Comparison of ENCODE assay signal across 8 mouse cellular contexts in genomic region chr8:122459218-122459900, GRCm38 (mm10). TPM values are rescaled to one million over a fixed set of nuclear protein-coding genes. Genes with fewer than 3 reads are reported as not detected.
DNase-seq lines count a peak whose midpoint lies in the region; ATAC-seq and TF ChIP-seq lines count a peak whose summit lies in the region.
"Had no signal": no experiment of that assay in that cellular context is flagged by ENCODE, and none has a peak within 500 bp of the region (broad histone marks: within the 10 kb centered on the region; RNA-seq: fewer than 3 reads in every experiment).

No protein-coding gene starts in this region.

- H3K9ac ChIP-seq in intestine, postnatal 0 days (ENCODE audit: low read depth, low read length), result no peak overlapping the region
- H3K9ac ChIP-seq in intestine, embryonic 15.5 days, result no peak overlapping the region
- H3K9ac ChIP-seq in embryonic facial prominence, embryonic 14.5 days (ENCODE audit: low read depth, low read length), result no peak overlapping the region
- H3K9ac ChIP-seq in forebrain, embryonic 14.5 days (ENCODE audit: low read length), result no peak overlapping the region

- H3K4me2 ChIP-seq in intestine, postnatal 0 days (replicated peaks; ENCODE audit: low read depth), result no peak overlapping the region
- no peak overlapping the region for H3K4me2 ChIP-seq in intestine, embryonic 15.5 days (replicated peaks)
- H3K4me2 ChIP-seq in embryonic facial prominence, embryonic 14.5 days (ENCODE audit: low read depth, low read length), result 0 out of 2 replicates have a peak overlapping the region, but pooled peaks have one; percentile 57
- no peak overlapping the region for H3K4me2 ChIP-seq in forebrain, embryonic 14.5 days (ENCODE audit: low read length)

- H3K4me3 ChIP-seq in intestine, postnatal 0 days (ENCODE audit: low read depth, low read length), result no peak overlapping the region
- H3K4me3 ChIP-seq in intestine, embryonic 15.5 days (replicated peaks), result no peak overlapping the region
- H3K4me3 ChIP-seq in testis, adult 2 months (ENCODE audit: control insufficient read depth, low read depth, low read length), result no peak overlapping the region
- H3K4me3 ChIP-seq in embryonic facial prominence, embryonic 14.5 days (ENCODE audit: low read depth, low read length), result no peak overlapping the region
- H3K4me3 ChIP-seq in forebrain, embryonic 14.5 days (ENCODE audit: low read depth, low read length), result no peak overlapping the region

- H3K27ac ChIP-seq in intestine, postnatal 0 days (ENCODE audit: low read depth, low read length), result no peak overlapping the region
- no peak overlapping the region for H3K27ac ChIP-seq in intestine, embryonic 15.5 days
- H3K27ac ChIP-seq in testis, adult 2 months (ENCODE audit: control insufficient read depth, insufficient read depth, low read depth, low read length), result no peak overlapping the region
- H3K27ac ChIP-seq in embryonic facial prominence, embryonic 14.5 days (replicated peaks; ENCODE audit: low read depth, low read length), result no peak overlapping the region
- H3K27ac ChIP-seq in forebrain, embryonic 14.5 days (ENCODE audit: low read depth, low read length), result no peak overlapping the region

- TF ChIP-seq CTCF in intestine, postnatal 0 days (IDR thresholded peaks at IDR 0.05; ENCODE audit: low read depth), result peak; percentile 59
- TF ChIP-seq CTCF in testis, adult 2 months (IDR thresholded peaks at IDR 0.05; ENCODE audit: control insufficient read depth, insufficient read depth, insufficient replicate concordance, low read depth, low read length), result 0 out of 2 replicates have a peak, but pooled peaks have one; percentile 21

- DNase-seq in testis, postnatal 10 days (ENCODE audit: low spot score), result no peak
- DNase-seq in embryonic facial prominence, embryonic 14.5 days (ENCODE audit: low spot score), result no peak
- no peak for DNase-seq in forebrain, embryonic 14.5 days (ENCODE audit: low spot score)
- DNase-seq: right cerebral cortex, postnatal 25 days had no signal

- no peak for ATAC-seq in intestine, postnatal 0 days
- no peak for ATAC-seq in intestine, embryonic 15.5 days
- ATAC-seq in embryonic facial prominence, embryonic 14.5 days (ENCODE audit: low read depth), result no peak
- ATAC-seq in forebrain, embryonic 14.5 days, result no peak
- ATAC-seq in monocyte, adult 5-6 weeks (replicated peaks; ENCODE audit: insufficient number of reproducible peaks, low FRiP score, low TSS enrichment, poor library complexity, severe bottlenecking), result no peak

- WGBS in intestine, postnatal 0 days, result 72% methylated on average over 6 of the region's 6 CpGs
- 59% methylated on average over 6 of the region's 6 CpGs for WGBS in intestine, embryonic 15.5 days
- WGBS in embryonic facial prominence, embryonic 14.5 days, result 49% methylated on average over 6 of the region's 6 CpGs
- WGBS in forebrain, embryonic 14.5 days, result 55% methylated on average over 6 of the region's 6 CpGs

- no peak for TF ChIP-seq POLR2A in testis, adult 2 months (IDR thresholded peaks at IDR 0.05; ENCODE audit: control insufficient read depth, low read depth, low read length)

- H3K4me1 ChIP-seq in intestine, postnatal 0 days (replicated peaks; ENCODE audit: control insufficient read depth, insufficient read depth, low read length), result peaks cover 2% of the 10 kb centered on the region; the same call in 1 of the 2 replicates
- H3K4me1 ChIP-seq in intestine, embryonic 15.5 days (replicated peaks), result peaks cover 22% of the 10 kb centered on the region
- peaks cover 17% of the 10 kb centered on the region for H3K4me1 ChIP-seq in testis, adult 2 months (ENCODE audit: control insufficient read depth, insufficient read depth, low read length)
- peaks cover 5% of the 10 kb centered on the region; the same call in 1 of the 2 replicates for H3K4me1 ChIP-seq in embryonic facial prominence, embryonic 14.5 days (ENCODE audit: control insufficient read depth, insufficient read depth, low read length)
- H3K4me1 ChIP-seq in forebrain, embryonic 14.5 days (ENCODE audit: control insufficient read depth, insufficient read depth, low read length), result peaks cover 6% of the 10 kb centered on the region; the same call in 1 of the 2 replicates

- H3K36me3 ChIP-seq in intestine, postnatal 0 days (ENCODE audit: control insufficient read depth, insufficient read depth), result no peaks in the 10 kb centered on the region
- no peaks in the 10 kb centered on the region for H3K36me3 ChIP-seq in intestine, embryonic 15.5 days
- no peaks in the 10 kb centered on the region for H3K36me3 ChIP-seq in testis, adult 2 months (ENCODE audit: control insufficient read depth, insufficient read depth, low read length)
- H3K36me3 ChIP-seq in embryonic facial prominence, embryonic 14.5 days (ENCODE audit: control insufficient read depth, insufficient read depth, low read length), result no peaks in the 10 kb centered on the region
- no peaks in the 10 kb centered on the region for H3K36me3 ChIP-seq in forebrain, embryonic 14.5 days (ENCODE audit: control insufficient read depth, insufficient read depth, low read length)

- H3K9me3 ChIP-seq in intestine, postnatal 0 days (ENCODE audit: control insufficient read depth), result no peaks in the 10 kb centered on the region
- no peaks in the 10 kb centered on the region for H3K9me3 ChIP-seq in intestine, embryonic 15.5 days
- H3K9me3 ChIP-seq in embryonic facial prominence, embryonic 14.5 days (ENCODE audit: control insufficient read depth, low read length), result no peaks in the 10 kb centered on the region
- no peaks in the 10 kb centered on the region for H3K9me3 ChIP-seq in forebrain, embryonic 14.5 days (replicated peaks; ENCODE audit: control insufficient read depth, low read length)

- peaks cover 10% of the 10 kb centered on the region; the same call in 1 of the 2 replicates for H3K27me3 ChIP-seq in intestine, postnatal 0 days (replicated peaks; ENCODE audit: control insufficient read depth, insufficient read depth, low read length)
- peaks cover 29% of the 10 kb centered on the region for H3K27me3 ChIP-seq in intestine, embryonic 15.5 days (replicated peaks)
- H3K27me3 ChIP-seq in testis, adult 2 months (ENCODE audit: control insufficient read depth, insufficient read depth, low read length), result no peaks in the 10 kb centered on the region
- peaks cover 26% of the 10 kb centered on the region for H3K27me3 ChIP-seq in embryonic facial prominence, embryonic 14.5 days (replicated peaks; ENCODE audit: control insufficient read depth, insufficient read depth, low read length)
- peaks cover 38% of the 10 kb centered on the region for H3K27me3 ChIP-seq in forebrain, embryonic 14.5 days (replicated peaks; ENCODE audit: control insufficient read depth, insufficient read depth, low read length)

RNA-seq across cellular contexts. Expression of gene Snai3, which starts 1.2 kb away (rescaled TPM):
- 0.33 and 0.46 TPM in 2 replicates for polyA plus RNA-seq in intestine, postnatal 0 days (2015; fragmentation: Nextera tagmentation; extraction: Ambion mirVana)
- 0.57 and 0.86 TPM in 2 replicates for polyA plus RNA-seq in intestine, embryonic 15.5 days (2015; fragmentation: Nextera tagmentation; extraction: Ambion mirVana)
- 3.7 and 3.8 TPM in 2 replicates for polyA plus RNA-seq in testis, adult 2 months (2012; rRNA removed)
- polyA plus RNA-seq in embryonic facial prominence, embryonic 14.5 days (2014; fragmentation: Nextera tagmentation; extraction: Ambion mirVana), result 3.1 and 4.2 TPM in 2 replicates
- polyA plus RNA-seq in forebrain, embryonic 14.5 days (2014; fragmentation: Nextera tagmentation; extraction: Ambion mirVana), result not detected in 2 replicates
- total RNA-seq in monocyte, adult 5-6 weeks (2017), result 1.6 TPM in 1 of 3 replicates, not detected in the others

RNA-seq across cellular contexts. Expression of gene Mvd, which starts 16.1 kb away (rescaled TPM):
- polyA plus RNA-seq in intestine, postnatal 0 days (2015; fragmentation: Nextera tagmentation; extraction: Ambion mirVana), result 18.7 and 19.2 TPM in 2 replicates
- 60.2 and 68.3 TPM in 2 replicates for polyA plus RNA-seq in intestine, embryonic 15.5 days (2015; fragmentation: Nextera tagmentation; extraction: Ambion mirVana)
- 6.5 and 6.6 TPM in 2 replicates for polyA plus RNA-seq in testis, adult 2 months (2012; rRNA removed)
- polyA plus RNA-seq in embryonic facial prominence, embryonic 14.5 days (2014; fragmentation: Nextera tagmentation; extraction: Ambion mirVana), result 27.1 and 34.4 TPM in 2 replicates
- 41.8 and 51.9 TPM in 2 replicates for polyA plus RNA-seq in forebrain, embryonic 14.5 days (2014; fragmentation: Nextera tagmentation; extraction: Ambion mirVana)
- total RNA-seq in monocyte, adult 5-6 weeks (2017), result 4.5 to 9.2 TPM (median 8.8 TPM) in 3 replicates

RNA-seq across cellular contexts. Expression of gene Rnf166, which starts 16.5 kb away (rescaled TPM):
- polyA plus RNA-seq in intestine, postnatal 0 days (2015; fragmentation: Nextera tagmentation; extraction: Ambion mirVana), result 22.7 and 22.8 TPM in 2 replicates
- 29.5 and 31.5 TPM in 2 replicates for polyA plus RNA-seq in intestine, embryonic 15.5 days (2015; fragmentation: Nextera tagmentation; extraction: Ambion mirVana)
- polyA plus RNA-seq in testis, adult 2 months (2012; rRNA removed), result 120 and 122 TPM in 2 replicates
- polyA plus RNA-seq in embryonic facial prominence, embryonic 14.5 days (2014; fragmentation: Nextera tagmentation; extraction: Ambion mirVana), result 40.0 and 40.1 TPM in 2 replicates
- polyA plus RNA-seq in forebrain, embryonic 14.5 days (2014; fragmentation: Nextera tagmentation; extraction: Ambion mirVana), result 28.8 and 32.2 TPM in 2 replicates
- 96.0 to 108 TPM (median 106 TPM) in 3 replicates for total RNA-seq in monocyte, adult 5-6 weeks (2017)

RNA-seq across cellular contexts. Expression of gene Ctu2, which starts 16.6 kb away (rescaled TPM):
- polyA plus RNA-seq in intestine, postnatal 0 days (2015; fragmentation: Nextera tagmentation; extraction: Ambion mirVana), result 22.4 and 26.4 TPM in 2 replicates
- polyA plus RNA-seq in intestine, embryonic 15.5 days (2015; fragmentation: Nextera tagmentation; extraction: Ambion mirVana), result 43.4 and 44.6 TPM in 2 replicates
- 29.3 and 37.7 TPM in 2 replicates for polyA plus RNA-seq in testis, adult 2 months (2012; rRNA removed)
- 49.0 and 49.2 TPM in 2 replicates for polyA plus RNA-seq in embryonic facial prominence, embryonic 14.5 days (2014; fragmentation: Nextera tagmentation; extraction: Ambion mirVana)
- 81.3 and 88.4 TPM in 2 replicates for polyA plus RNA-seq in forebrain, embryonic 14.5 days (2014; fragmentation: Nextera tagmentation; extraction: Ambion mirVana)
- 10.3 to 24.8 TPM (median 12.1 TPM) in 3 replicates for total RNA-seq in monocyte, adult 5-6 weeks (2017)

RNA-seq across cellular contexts. Expression of gene Cyba, which starts 26.6 kb away (rescaled TPM):
- polyA plus RNA-seq in intestine, postnatal 0 days (2015; fragmentation: Nextera tagmentation; extraction: Ambion mirVana), result 292 and 312 TPM in 2 replicates
- 307 and 314 TPM in 2 replicates for polyA plus RNA-seq in intestine, embryonic 15.5 days (2015; fragmentation: Nextera tagmentation; extraction: Ambion mirVana)
- polyA plus RNA-seq in testis, adult 2 months (2012; rRNA removed), result 8.0 and 11.0 TPM in 2 replicates
- polyA plus RNA-seq in embryonic facial prominence, embryonic 14.5 days (2014; fragmentation: Nextera tagmentation; extraction: Ambion mirVana), result 160 and 173 TPM in 2 replicates
- 33.5 and 39.3 TPM in 2 replicates for polyA plus RNA-seq in forebrain, embryonic 14.5 days (2014; fragmentation: Nextera tagmentation; extraction: Ambion mirVana)
- total RNA-seq in monocyte, adult 5-6 weeks (2017), result 340 to 389 TPM (median 367 TPM) in 3 replicates
